Mouse (Mus musculus): ENCODE results near the gene Fam83e. TPM values are rescaled to one million over a fixed set of nuclear protein-coding genes. Genes with fewer than 3 reads are reported as not detected.
A peak's percentile ranks its signal among the peaks of the same experiment; 100 is the strongest.

The Fam83e gene
- polyA plus RNA-seq, 1 experiment from 2014 or later, result 0.42 TPM

- Histone ChIP-seq H3K27me3 (ENCODE audit: control insufficient read depth, insufficient read depth, low read length) (peaks cover under 1% of the 10 kb centered on the region), H3K27ac (ENCODE audit: low read depth, low read length) (peak overlapping the region; percentile 58; the same call in 1 of the 2 replicates), H3K9ac (ENCODE audit: low read length) (peak overlapping the region; percentile 20; the same call in 1 of the 2 replicates), H3K4me2 (ENCODE audit: low read depth) (peak overlapping the region; percentile 98), H3K36me3 (ENCODE audit: control insufficient read depth, insufficient read depth, low read length) (no peaks in the 10 kb centered on the region), H3K4me3 (ENCODE audit: low read depth, low read length) (peak overlapping the region; percentile 52), H3K9me3 (ENCODE audit: control insufficient read depth, low read length) (no peaks in the 10 kb centered on the region), H3K4me1 (ENCODE audit: control insufficient read depth, insufficient read depth, low read length) (peaks cover 53% of the 10 kb centered on the region)
- DNase-seq (ENCODE audit: low spot score), result peak; percentile 42
- no peak for ATAC-seq (ENCODE audit: insufficient read depth, low FRiP score, low TSS enrichment)
- WGBS, result under 1% methylated on average over 21 of the region's 21 CpGs
Measured at GRCm38 (mm10) chr7:45705443-45705864, 15.6 kb upstream of the Fam83e start.

- Histone ChIP-seq H3K4me2 (ENCODE audit: low read depth) (peak overlapping the region; percentile 98), H3K36me3 (ENCODE audit: control insufficient read depth, insufficient read depth, low read length) (peaks cover 2% of the 10 kb centered on the region; the same call in 1 of the 2 replicates), H3K27ac (ENCODE audit: low read depth, low read length) (no peak overlapping the region), H3K4me1 (ENCODE audit: control insufficient read depth, insufficient read depth, low read length) (peaks cover 52% of the 10 kb centered on the region), H3K9me3 (ENCODE audit: control insufficient read depth, low read length) (no peaks in the 10 kb centered on the region), H3K27me3 (ENCODE audit: control insufficient read depth, insufficient read depth, low read length) (no peaks in the 10 kb centered on the region), H3K9ac (ENCODE audit: low read length) (peak overlapping the region; percentile 62), H3K4me3 (ENCODE audit: low read depth, low read length) (peak overlapping the region; percentile 52)
- peak; percentile 68 for DNase-seq (ENCODE audit: low spot score)
- WGBS, result 0% methylated on average over 7 of the region's 7 CpGs
- ATAC-seq (ENCODE audit: insufficient read depth, low FRiP score, low TSS enrichment), result no peak
Measured at GRCm38 (mm10) chr7:45705873-45706281, 15.1 kb upstream of the Fam83e start.

- under 1% methylated on average over 41 of the region's 45 CpGs for WGBS
- DNase-seq (ENCODE audit: low spot score), result peak; percentile 85
- Histone ChIP-seq H3K36me3 (ENCODE audit: control insufficient read depth, insufficient read depth, low read length) (peaks cover 4% of the 10 kb centered on the region; the same call in 1 of the 2 replicates), H3K4me3 (ENCODE audit: low read depth, low read length) (peak overlapping the region; percentile 52), H3K9ac (ENCODE audit: low read length) (peak overlapping the region; percentile 62), H3K27me3 (ENCODE audit: control insufficient read depth, insufficient read depth, low read length) (no peaks in the 10 kb centered on the region), H3K9me3 (ENCODE audit: control insufficient read depth, low read length) (no peaks in the 10 kb centered on the region), H3K4me1 (ENCODE audit: control insufficient read depth, insufficient read depth, low read length) (peaks cover 49% of the 10 kb centered on the region), H3K27ac (ENCODE audit: low read depth, low read length) (0 out of 2 replicates have a peak overlapping the region, but pooled peaks have one; percentile 0), H3K4me2 (ENCODE audit: low read depth) (peak overlapping the region; percentile 98)
- ATAC-seq (ENCODE audit: insufficient read depth, low FRiP score, low TSS enrichment), result no peak
Measured at GRCm38 (mm10) chr7:45706721-45707241, 14.2 kb upstream of the Fam83e start.

- ATAC-seq (ENCODE audit: insufficient read depth, low FRiP score, low TSS enrichment), result no peak
- H3K4me3 ChIP-seq (ENCODE audit: low read depth, low read length), result peak overlapping the region; percentile 52
- H3K27me3 ChIP-seq (ENCODE audit: control insufficient read depth, insufficient read depth, low read length), result no peaks in the 10 kb centered on the region
- under 1% methylated on average over 27 of the region's 27 CpGs for WGBS
- peak overlapping the region; percentile 0; the same call in 1 of the 2 replicates for H3K27ac ChIP-seq (ENCODE audit: low read depth, low read length)
- no peak overlapping the region for H3K9ac ChIP-seq (ENCODE audit: low read length)
- peaks cover 49% of the 10 kb centered on the region for H3K4me1 ChIP-seq (ENCODE audit: control insufficient read depth, insufficient read depth, low read length)
- peak overlapping the region; percentile 98 for H3K4me2 ChIP-seq (ENCODE audit: low read depth)
- peaks cover 4% of the 10 kb centered on the region for H3K36me3 ChIP-seq (ENCODE audit: control insufficient read depth, insufficient read depth, low read length)
- no peaks in the 10 kb centered on the region for H3K9me3 ChIP-seq (ENCODE audit: control insufficient read depth, low read length)
- peak; percentile 93 for DNase-seq (ENCODE audit: low spot score)
Measured at GRCm38 (mm10) chr7:45707375-45707967, 13.5 kb upstream of the Fam83e start.

DNA sequence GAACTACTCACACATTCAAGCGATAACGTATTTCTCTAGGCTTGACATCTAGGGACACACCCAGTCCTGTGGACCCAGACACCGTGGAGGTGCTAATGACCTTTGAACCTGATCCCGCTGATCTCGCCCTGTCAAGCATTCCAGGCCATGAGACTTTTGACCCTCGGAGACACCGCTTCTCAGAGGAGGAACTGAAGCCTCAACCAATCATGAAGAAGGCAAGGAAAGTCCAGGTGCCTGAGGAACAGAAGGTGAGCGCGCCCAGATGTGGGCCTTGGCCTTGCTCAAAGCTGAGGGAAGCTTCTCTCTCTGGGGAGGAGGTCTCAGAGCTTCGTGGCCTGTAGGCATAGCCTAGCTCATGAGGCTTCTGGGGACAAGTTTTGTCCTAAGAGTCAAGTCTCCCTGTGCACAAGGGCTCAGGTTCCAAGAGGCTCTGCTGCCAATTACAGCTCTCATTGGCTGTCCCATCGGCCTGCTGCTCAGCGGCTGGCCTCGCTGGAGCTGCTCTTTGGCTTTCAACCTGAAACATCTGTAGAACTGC lies 12.7 kb upstream of the Fam83e start:
- WGBS, result 48% methylated on average over 13 of the region's 13 CpGs
- H3K4me1 ChIP-seq (ENCODE audit: control insufficient read depth, insufficient read depth, low read length), result peaks cover 49% of the 10 kb centered on the region
- H3K9ac ChIP-seq (ENCODE audit: low read length), result no peak overlapping the region
- H3K27me3 ChIP-seq (ENCODE audit: control insufficient read depth, insufficient read depth, low read length), result no peaks in the 10 kb centered on the region
- H3K27ac ChIP-seq (ENCODE audit: low read depth, low read length), result no peak overlapping the region
- ATAC-seq (ENCODE audit: insufficient read depth, low FRiP score, low TSS enrichment) (no peak), DNase-seq (ENCODE audit: low spot score) (no peak)
- H3K4me2 ChIP-seq (ENCODE audit: low read depth), result 0 out of 2 replicates have a peak overlapping the region, but pooled peaks have one; percentile 12
- H3K4me3 ChIP-seq (ENCODE audit: low read depth, low read length), result no peak overlapping the region; the same call in 1 of the 2 replicates
- H3K9me3 ChIP-seq (ENCODE audit: control insufficient read depth, low read length), result no peaks in the 10 kb centered on the region
- peaks cover 10% of the 10 kb centered on the region for H3K36me3 ChIP-seq (ENCODE audit: control insufficient read depth, insufficient read depth, low read length)

DNA sequence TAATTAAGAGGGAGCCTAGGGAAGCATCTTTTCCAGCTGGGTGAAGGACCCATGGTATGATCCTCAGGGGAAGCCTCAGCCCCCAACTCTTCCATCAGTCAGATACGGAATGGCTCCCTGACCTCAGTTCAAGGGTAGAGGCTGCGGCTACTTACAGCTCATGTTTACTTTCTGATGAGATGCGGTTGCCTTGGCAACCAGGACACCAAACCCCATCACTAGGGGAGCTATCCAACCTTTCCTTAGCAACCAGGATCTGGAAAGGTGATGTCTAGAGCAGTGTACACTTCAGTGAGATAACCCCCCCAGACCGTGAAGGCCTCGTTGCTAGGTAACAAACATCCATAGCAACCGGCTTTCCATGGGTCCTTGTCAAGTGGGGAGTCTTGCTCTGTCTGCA lies 12.0 kb upstream of the Fam83e start:
- 49% methylated on average over 6 of the region's 6 CpGs for WGBS
- no peak overlapping the region for H3K9ac ChIP-seq (ENCODE audit: low read length)
- peaks cover 10% of the 10 kb centered on the region for H3K36me3 ChIP-seq (ENCODE audit: control insufficient read depth, insufficient read depth, low read length)
- no peak for ATAC-seq (ENCODE audit: insufficient read depth, low FRiP score, low TSS enrichment)
- H3K4me3 ChIP-seq (ENCODE audit: low read depth, low read length), result no peak overlapping the region
- no peaks in the 10 kb centered on the region for H3K9me3 ChIP-seq (ENCODE audit: control insufficient read depth, low read length)
- peak; percentile 49 for DNase-seq (ENCODE audit: low spot score)
- H3K4me1 ChIP-seq (ENCODE audit: control insufficient read depth, insufficient read depth, low read length), result peaks cover 44% of the 10 kb centered on the region
- no peak overlapping the region for H3K4me2 ChIP-seq (ENCODE audit: low read depth)
- no peak overlapping the region for H3K27ac ChIP-seq (ENCODE audit: low read depth, low read length)
- no peaks in the 10 kb centered on the region for H3K27me3 ChIP-seq (ENCODE audit: control insufficient read depth, insufficient read depth, low read length)

GRCm38 (mm10) chr7:45709677-45710355 lies 11.2 kb upstream of the Fam83e start:
- WGBS, result 71% methylated on average over 14 of the region's 14 CpGs
- H3K4me3 ChIP-seq (ENCODE audit: low read depth, low read length), result no peak overlapping the region
- no peak for DNase-seq (ENCODE audit: low spot score)
- H3K4me2 ChIP-seq (ENCODE audit: low read depth), result no peak overlapping the region
- H3K36me3 ChIP-seq (ENCODE audit: control insufficient read depth, insufficient read depth, low read length), result peaks cover 10% of the 10 kb centered on the region
- no peaks in the 10 kb centered on the region for H3K27me3 ChIP-seq (ENCODE audit: control insufficient read depth, insufficient read depth, low read length)
- H3K9ac ChIP-seq (ENCODE audit: low read length), result 0 out of 2 replicates have a peak overlapping the region, but pooled peaks have one; percentile 8
- H3K4me1 ChIP-seq (ENCODE audit: control insufficient read depth, insufficient read depth, low read length), result peaks cover 51% of the 10 kb centered on the region
- no peak for ATAC-seq (ENCODE audit: insufficient read depth, low FRiP score, low TSS enrichment)
- H3K27ac ChIP-seq (ENCODE audit: low read depth, low read length), result no peak overlapping the region
- no peaks in the 10 kb centered on the region for H3K9me3 ChIP-seq (ENCODE audit: control insufficient read depth, low read length)

DNA sequence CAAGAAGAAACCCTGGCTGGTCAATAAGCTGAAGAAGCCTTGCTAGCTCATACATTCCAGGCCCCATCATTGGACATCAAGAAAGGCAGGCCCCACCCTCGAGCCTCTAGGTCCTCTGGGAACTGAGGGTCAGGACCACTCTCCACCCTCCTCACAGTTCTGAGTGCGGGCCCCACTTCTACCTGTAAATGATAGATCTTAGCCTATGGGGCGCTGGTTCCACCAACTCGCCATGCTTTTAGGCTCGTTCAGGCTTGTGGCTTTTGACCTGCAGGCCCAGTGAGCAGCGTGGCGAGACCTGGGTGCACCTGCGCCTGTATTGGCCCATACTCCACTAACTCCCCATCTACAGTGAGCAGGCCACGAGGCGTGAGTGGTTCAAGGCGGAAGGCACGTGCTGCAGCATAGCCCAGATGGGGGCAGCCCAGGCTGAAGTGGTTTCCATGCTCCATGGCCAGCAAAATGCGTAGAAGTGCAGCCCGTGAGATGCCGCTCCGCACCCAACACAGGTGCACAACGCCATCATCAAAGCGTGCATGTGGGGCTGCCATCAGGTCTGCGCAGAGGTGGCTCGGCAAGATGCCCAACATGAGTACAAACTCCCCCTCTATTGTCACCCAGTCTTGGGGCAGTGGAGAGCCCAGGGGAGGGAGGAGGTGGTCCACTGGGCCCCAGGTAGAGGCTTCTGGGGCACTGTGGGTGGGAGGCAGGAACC lies 10.4 kb upstream of the Fam83e start:
- WGBS, result 95% methylated on average over 20 of the region's 20 CpGs
- no peak overlapping the region for H3K4me2 ChIP-seq (ENCODE audit: low read depth)
- H3K27me3 ChIP-seq (ENCODE audit: control insufficient read depth, insufficient read depth, low read length), result no peaks in the 10 kb centered on the region
- DNase-seq (ENCODE audit: low spot score), result no peak
- H3K36me3 ChIP-seq (ENCODE audit: control insufficient read depth, insufficient read depth, low read length), result peaks cover 10% of the 10 kb centered on the region
- no peak overlapping the region for H3K4me3 ChIP-seq (ENCODE audit: low read depth, low read length)
- ATAC-seq (ENCODE audit: insufficient read depth, low FRiP score, low TSS enrichment), result no peak
- H3K9ac ChIP-seq (ENCODE audit: low read length), result no peak overlapping the region
- no peak overlapping the region for H3K27ac ChIP-seq (ENCODE audit: low read depth, low read length)
- H3K4me1 ChIP-seq (ENCODE audit: control insufficient read depth, insufficient read depth, low read length), result peaks cover 49% of the 10 kb centered on the region
- H3K9me3 ChIP-seq (ENCODE audit: control insufficient read depth, low read length), result no peaks in the 10 kb centered on the region
